Mouse (Mus musculus): ENCODE measurements around the gene Hist1h2bk.

DNA sequence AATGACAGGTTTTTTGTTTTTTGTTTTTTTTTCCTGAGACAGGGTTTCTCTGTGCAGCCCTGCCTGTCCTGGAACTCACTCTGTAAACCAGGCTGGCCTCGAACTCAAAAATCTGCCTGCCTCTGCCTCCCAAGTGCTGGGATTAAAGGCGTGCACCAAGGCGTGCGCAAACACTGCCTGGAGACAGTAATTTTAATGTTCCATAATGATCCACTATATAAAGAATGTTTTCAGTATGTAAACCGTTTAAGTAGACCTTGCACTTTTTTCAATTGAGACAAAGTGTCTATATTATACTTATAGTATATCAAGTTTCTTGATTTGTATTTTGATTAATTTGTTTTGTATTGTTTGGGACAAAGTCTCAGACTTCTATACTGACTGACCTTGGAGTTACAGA is 3.7 kb downstream of the Hist1h2bk start:
- TF ChIP-seq POLR2A (IDR thresholded peaks at IDR 0.05; ENCODE audit: borderline replicate concordance, control insufficient read depth, low read depth, low read length): no peak
- TF ChIP-seq CTCF (IDR thresholded peaks at IDR 0.05; ENCODE audit: control insufficient read depth, insufficient read depth, low read length): no peak

Measured in bone marrow, adult 2 months (tissue).